Mouse (Mus musculus): ENCODE data around the gene Slco2a1. TPM values are rescaled to one million over a fixed set of nuclear protein-coding genes. Genes with fewer than 3 reads are reported as not detected.

The Slco2a1 gene
- 1 to 10 TPM in 1 of 2 experiments, under 1 TPM in 1; 0.92 to 2.5 TPM for polyA plus RNA-seq (2017; shearing (Covaris generic))

DNA sequence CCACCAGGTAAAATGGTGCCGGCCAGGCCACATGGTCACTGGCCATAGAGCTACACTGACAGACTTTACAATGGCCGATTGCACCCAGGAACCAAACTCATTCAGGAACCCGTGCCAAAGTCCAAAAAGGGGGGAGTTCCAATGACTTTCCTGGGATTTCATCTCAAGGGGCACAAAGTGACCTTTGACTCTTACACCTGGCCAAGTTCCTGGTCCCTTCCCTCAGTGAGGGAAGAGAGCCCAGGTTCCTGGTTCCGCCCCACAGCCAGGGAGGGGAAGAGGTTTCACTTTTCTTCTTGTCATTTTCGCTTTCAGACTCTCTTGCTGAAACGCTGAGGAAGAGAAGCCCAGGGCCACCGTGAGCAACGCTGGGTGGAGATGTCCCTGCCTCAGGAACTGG is at the start of gene Slco2a1:
Gene Slco2a1, plus strand, starts transcription at position 251 of the 400 bp plus-strand sequence.

DNA sequence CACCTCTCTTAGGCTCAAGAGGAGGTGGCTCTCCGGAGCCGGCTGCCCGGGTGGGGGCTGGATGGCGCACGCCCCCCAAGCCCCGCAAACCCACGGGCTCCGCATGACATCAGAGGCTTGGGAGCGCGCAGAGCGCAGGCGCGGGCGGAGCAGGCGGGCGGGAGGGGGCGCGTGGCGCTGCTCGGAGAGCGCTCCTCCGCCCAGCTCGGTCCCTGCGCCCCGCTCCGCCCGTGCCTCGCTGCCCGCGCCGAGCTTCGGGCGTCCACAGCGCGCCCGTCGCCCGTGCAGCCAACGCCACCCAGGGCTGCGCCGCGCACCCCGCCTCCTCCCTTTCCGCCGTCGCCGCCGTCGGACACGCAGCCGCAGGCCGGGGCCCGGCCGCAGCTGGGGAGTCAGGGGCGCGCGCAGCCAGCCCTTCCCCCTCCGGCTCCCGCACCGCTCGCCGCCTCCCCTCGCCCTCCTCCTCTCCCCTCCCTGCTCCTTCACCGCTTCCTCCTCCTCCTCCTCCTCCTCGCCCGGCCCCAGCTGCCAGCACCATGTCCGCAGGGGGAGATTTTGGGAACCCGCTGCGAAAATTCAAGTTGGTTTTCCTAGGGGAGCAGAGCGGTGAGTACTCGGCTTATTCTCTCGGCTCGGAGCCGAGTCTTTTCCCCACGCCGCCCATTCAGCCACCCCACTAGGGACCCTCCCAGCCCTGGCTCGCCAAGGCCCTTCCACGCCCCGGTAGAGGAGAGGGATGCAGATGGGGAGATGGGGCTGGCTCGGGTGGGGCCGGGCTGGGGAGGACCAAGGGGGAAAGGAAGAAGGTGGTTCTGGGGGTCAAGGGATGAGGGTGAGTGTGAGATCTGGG is 123.3 kb downstream of the Slco2a1 start, which contains the start of gene Rab6b:
Gene Rab6b, plus strand, starts transcription at position 167 of the 850 bp plus-strand sequence.

Other genes with a start within 250 kb of the Slco2a1 start
- gene Ryk, start 153.8 kb upstream of the Slco2a1 start, polyA plus RNA-seq (2017; shearing (Covaris generic)): 10 to 100 TPM in 1 of 2 experiments, 1 to 10 TPM in 1; 9.1 to 11.7 TPM
- gene Rab6b, start 123.1 kb downstream of the Slco2a1 start, polyA plus RNA-seq (2017; shearing (Covaris generic)): 10 to 100 TPM; 18.9 to 37.1 TPM
- gene Srprb, start 213.4 kb downstream of the Slco2a1 start, polyA plus RNA-seq (2017; shearing (Covaris generic)): 10 to 100 TPM; 41.5 to 42.3 TPM
- gene Gm20425, start 241.6 kb downstream of the Slco2a1 start, polyA plus RNA-seq (2017; shearing (Covaris generic)): 1 to 10 TPM; 1.5 to 3.8 TPM
- 10 to 100 TPM in 1 of 2 experiments, 1 to 10 TPM in 1; 5.3 to 16.7 TPM for gene Trf, start 241.7 kb downstream of the Slco2a1 start, polyA plus RNA-seq (2017; shearing (Covaris generic))